ENCODE assay signal across 8 mouse cellular contexts in the genomic region with DNA sequence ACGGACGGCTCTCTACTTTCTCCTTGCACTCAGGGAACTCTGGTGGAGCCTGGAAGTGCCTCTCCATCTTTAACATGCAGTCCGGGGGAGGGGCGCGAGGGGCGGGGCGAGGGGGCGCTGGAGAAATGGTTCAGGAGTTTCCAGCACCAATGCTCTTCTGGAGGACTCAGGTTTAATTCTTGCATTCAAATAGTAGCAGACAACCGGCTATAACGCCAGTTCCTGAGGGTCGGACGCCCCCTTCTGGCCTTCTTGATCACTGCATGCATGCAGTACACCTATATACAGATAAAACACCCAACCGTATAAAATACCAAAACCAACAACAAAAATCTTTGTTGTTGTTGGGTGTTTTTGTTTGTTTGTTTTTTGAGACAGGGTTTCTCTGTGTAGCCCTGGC. TPM values are rescaled to one million over a fixed set of nuclear protein-coding genes. Genes with fewer than 3 reads are reported as not detected.
DNase-seq lines count a peak whose midpoint lies in the region; ATAC-seq lines count a peak whose summit lies in the region.
"Had no signal": no experiment of that assay in that cellular context is flagged by ENCODE, and none has a peak within 500 bp of the region (broad histone marks: within the 10 kb centered on the region; RNA-seq: fewer than 3 reads in every experiment).

No protein-coding gene starts in this region.

- no peaks in the 10 kb centered on the region for H3K36me3 ChIP-seq in embryonic facial prominence, embryonic 15.5 days
- H3K36me3 ChIP-seq in neural tube, embryonic 11.5 days (ENCODE audit: control insufficient read depth, insufficient read depth, low read length), result no peaks in the 10 kb centered on the region
- H3K36me3 ChIP-seq in heart, embryonic 11.5 days (ENCODE audit: control insufficient read depth, insufficient read depth, low read length), result no peaks in the 10 kb centered on the region
- H3K36me3 ChIP-seq: midbrain, embryonic 12.5 days had no signal

- H3K27me3 ChIP-seq in embryonic facial prominence, embryonic 15.5 days, result no peaks in the 10 kb centered on the region
- no peaks in the 10 kb centered on the region for H3K27me3 ChIP-seq in neural tube, embryonic 11.5 days (ENCODE audit: control insufficient read depth, insufficient read depth, low read length)
- 0 out of 2 replicates have a peak, but pooled peaks cover 9% of the 10 kb centered on the region for H3K27me3 ChIP-seq in heart, embryonic 11.5 days (ENCODE audit: control insufficient read depth, insufficient read depth, low read length)

- peak; percentile 45 for DNase-seq in left cerebral cortex, postnatal 4 days
- no peak for DNase-seq in left cerebral cortex, adult 9 months (ENCODE audit: low spot score in 2 of 2)
- DNase-seq in T-cell, adult 2 months (ENCODE audit: low spot score), result peak; percentile 31
- DNase-seq in neural tube, embryonic 11.5 days (ENCODE audit: low spot score), result peak; percentile 31
- DNase-seq in cerebellum, adult 11-12 months, result no peak

- H3K4me3 ChIP-seq in embryonic facial prominence, embryonic 15.5 days (replicated peaks), result no peak overlapping the region
- no peak overlapping the region for H3K4me3 ChIP-seq in neural tube, embryonic 11.5 days (ENCODE audit: low read depth, low read length)
- H3K4me3 ChIP-seq in heart, embryonic 11.5 days (ENCODE audit: low read depth, low read length), result no peak overlapping the region
- H3K4me3 ChIP-seq: midbrain, embryonic 12.5 days had no signal

- no peak overlapping the region for H3K4me2 ChIP-seq in embryonic facial prominence, embryonic 15.5 days (replicated peaks)
- H3K4me2 ChIP-seq in neural tube, embryonic 11.5 days (ENCODE audit: low read depth), result no peak overlapping the region
- no peak overlapping the region for H3K4me2 ChIP-seq in heart, embryonic 11.5 days
- H3K4me2 ChIP-seq: midbrain, embryonic 12.5 days had no signal

- ATAC-seq in embryonic facial prominence, embryonic 15.5 days (ENCODE audit: insufficient number of reproducible peaks, low FRiP score, low TSS enrichment, low read depth), result no peak
- no peak for ATAC-seq in neural tube, embryonic 11.5 days (ENCODE audit: insufficient read depth, low FRiP score, low TSS enrichment)
- ATAC-seq in heart, embryonic 11.5 days (replicated peaks; ENCODE audit: insufficient number of reproducible peaks, low FRiP score, low TSS enrichment), result no peak

- peaks cover 36% of the 10 kb centered on the region for H3K4me1 ChIP-seq in embryonic facial prominence, embryonic 15.5 days
- no peaks in the 10 kb centered on the region for H3K4me1 ChIP-seq in neural tube, embryonic 11.5 days (ENCODE audit: control insufficient read depth, insufficient read depth, low read length)
- peaks cover 5% of the 10 kb centered on the region; the same call in 1 of the 2 replicates for H3K4me1 ChIP-seq in heart, embryonic 11.5 days (ENCODE audit: control insufficient read depth, insufficient read depth, low read length)
- H3K4me1 ChIP-seq: midbrain, embryonic 12.5 days had no signal

- H3K27ac ChIP-seq in embryonic facial prominence, embryonic 15.5 days (replicated peaks), result peak overlapping the region; percentile 25; the same call in 1 of the 2 replicates
- no peak overlapping the region for H3K27ac ChIP-seq in neural tube, embryonic 11.5 days (ENCODE audit: low read depth, low read length)
- H3K27ac ChIP-seq in heart, embryonic 11.5 days (ENCODE audit: low read depth, low read length), result no peak overlapping the region
- H3K27ac ChIP-seq: midbrain, embryonic 12.5 days had no signal

- no peaks in the 10 kb centered on the region for H3K9me3 ChIP-seq in embryonic facial prominence, embryonic 15.5 days (replicated peaks)
- no peaks in the 10 kb centered on the region for H3K9me3 ChIP-seq in neural tube, embryonic 11.5 days (ENCODE audit: control insufficient read depth, low read length)
- H3K9me3 ChIP-seq in heart, embryonic 11.5 days (replicated peaks; ENCODE audit: control insufficient read depth, low read length), result no peaks in the 10 kb centered on the region
- H3K9me3 ChIP-seq: midbrain, embryonic 12.5 days had no signal

- WGBS in embryonic facial prominence, embryonic 15.5 days, result 15% methylated on average over 13 of the region's 13 CpGs
- WGBS in neural tube, embryonic 11.5 days, result 17% methylated on average over 13 of the region's 13 CpGs
- 13% methylated on average over 13 of the region's 13 CpGs for WGBS in heart, embryonic 11.5 days (ENCODE audit: insufficient replicate concordance)

- H3K9ac ChIP-seq in embryonic facial prominence, embryonic 15.5 days, result no peak overlapping the region
- H3K9ac ChIP-seq in neural tube, embryonic 11.5 days (ENCODE audit: low read length), result no peak overlapping the region
- H3K9ac ChIP-seq in heart, embryonic 11.5 days (ENCODE audit: low read depth, low read length), result no peak overlapping the region
- H3K9ac ChIP-seq: midbrain, embryonic 12.5 days had no signal

- intact Hi-C loops in left cerebral cortex, postnatal 4 days (cut with DNase I), result no loop called here

RNA-seq across cellular contexts. Expression of gene Syngr1, which starts 25.7 kb away (rescaled TPM):
- total RNA-seq in left cerebral cortex, postnatal 4 days (2021), result 100 to 1,000 TPM; 175 to 191 TPM
- polyA plus RNA-seq in embryonic facial prominence, embryonic 15.5 days (2015; fragmentation: Nextera tagmentation; extraction: Ambion mirVana), result 13.5 and 13.7 TPM in 2 replicates
- 8.7 TPM in 2 replicates for polyA plus RNA-seq in neural tube, embryonic 11.5 days (2014; fragmentation: Nextera tagmentation; extraction: Ambion mirVana)
- polyA plus RNA-seq in heart, embryonic 11.5 days (2014; fragmentation: Nextera tagmentation; extraction: Ambion mirVana), result 15.2 and 20.7 TPM in 2 replicates

RNA-seq across cellular contexts. Expression of gene Rpl3, which starts 26.3 kb away (rescaled TPM):
- total RNA-seq in left cerebral cortex, postnatal 4 days (2021), result 100 to 1,000 TPM; 535 to 552 TPM
- polyA plus RNA-seq in embryonic facial prominence, embryonic 15.5 days (2015; fragmentation: Nextera tagmentation; extraction: Ambion mirVana), result 1,004 and 1,072 TPM in 2 replicates
- polyA plus RNA-seq in neural tube, embryonic 11.5 days (2014; fragmentation: Nextera tagmentation; extraction: Ambion mirVana), result 1,003 and 1,056 TPM in 2 replicates
- polyA plus RNA-seq in heart, embryonic 11.5 days (2014; fragmentation: Nextera tagmentation; extraction: Ambion mirVana), result 861 and 879 TPM in 2 replicates

RNA-seq across cellular contexts. Expression of gene Pdgfb, which starts 50.6 kb away (rescaled TPM):
- 10 to 100 TPM; 19.2 to 26.6 TPM for total RNA-seq in left cerebral cortex, postnatal 4 days (2021)
- polyA plus RNA-seq in embryonic facial prominence, embryonic 15.5 days (2015; fragmentation: Nextera tagmentation; extraction: Ambion mirVana), result 5.2 and 5.7 TPM in 2 replicates
- polyA plus RNA-seq in neural tube, embryonic 11.5 days (2014; fragmentation: Nextera tagmentation; extraction: Ambion mirVana), result 2.2 and 3.8 TPM in 2 replicates
- polyA plus RNA-seq in heart, embryonic 11.5 days (2014; fragmentation: Nextera tagmentation; extraction: Ambion mirVana), result 1.3 and 2.0 TPM in 2 replicates

Comparison
In these comparisons a context has a peak if more than half of its experiments do, and no peak if none do; other contexts are left out.
1. DNase-seq: peak in left cerebral cortex, postnatal 4 days (single experiment), T-cell, adult 2 months (single experiment) and neural tube, embryonic 11.5 days (single experiment); none in left cerebral cortex, adult 9 months (0 of 2) and cerebellum, adult 11-12 months (single experiment).